Mouse (Mus musculus) liver, postnatal 0 days (tissue): ENCODE data around the gene Parp9.
A peak's percentile ranks its signal among the peaks of the same experiment; 100 is the strongest.

Source experiments
- CTCF ChIP-seq: sonication (generic); IDR thresholded peaks from 2 replicates; pipeline ENCODE4 v1.5.1; 2016; ENCODE audit warnings: antibody characterized with exemption, low read depth
- EP300 ChIP-seq: IDR thresholded peaks from 2 replicates; pipeline ENCODE4 v1.6.1; 2016; ENCODE audit warnings: antibody characterized with exemption, low read depth, mild to moderate bottlenecking

GRCm38 (mm10) chr16:35941382-35941781 lies 3.1 kb downstream of the Parp9 start:
- TF ChIP-seq EP300 (no peak), CTCF (peak; percentile 70)
